17 mouse cellular contexts compared by ENCODE assay signal in the genomic region with DNA sequence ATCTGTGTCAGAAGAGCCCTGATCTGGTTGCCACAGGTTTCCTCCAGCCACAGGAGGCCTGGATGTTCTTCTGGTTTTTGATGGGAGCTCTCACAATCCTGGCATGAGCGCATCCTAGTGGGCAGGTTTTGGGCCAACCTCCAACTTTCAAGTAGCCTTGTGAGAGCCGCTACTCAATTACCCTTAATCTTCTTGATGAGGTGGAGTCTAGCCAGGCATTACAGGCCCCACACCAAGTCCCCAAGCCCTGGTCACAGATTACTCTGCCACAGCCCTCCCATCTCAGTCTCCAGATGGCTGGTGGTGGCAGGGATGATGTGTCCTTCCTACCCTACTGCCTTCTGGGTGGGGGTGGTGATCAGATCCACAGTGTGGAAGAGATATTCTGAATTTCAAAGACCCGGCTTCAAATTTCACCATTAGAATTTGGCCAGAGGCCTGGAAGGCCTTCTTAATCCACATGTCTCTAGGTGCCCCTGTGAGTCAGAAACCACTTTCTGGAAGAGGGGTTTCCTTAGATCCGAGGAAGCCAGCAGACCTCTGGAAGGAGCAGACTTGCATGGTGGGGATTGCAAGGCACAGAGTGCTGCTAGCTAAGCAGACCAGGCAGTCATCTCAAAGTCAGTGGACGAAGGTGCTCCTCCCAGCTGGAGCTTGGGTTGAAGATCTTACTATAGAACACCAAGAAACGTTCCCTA. TPM values are rescaled to one million over a fixed set of nuclear protein-coding genes. Genes with fewer than 3 reads are reported as not detected.
DNase-seq lines count a peak whose midpoint lies in the region; ATAC-seq and TF ChIP-seq lines count a peak whose summit lies in the region.
"Had no signal": no experiment of that assay in that cellular context is flagged by ENCODE, and none has a peak within 500 bp of the region (broad histone marks: within the 10 kb centered on the region; RNA-seq: fewer than 3 reads in every experiment).

No protein-coding gene starts in this region.

- ATAC-seq in forebrain, postnatal 0 days, result no peak; the same call in 1 of the 2 replicates
- no peak for ATAC-seq in forebrain, embryonic 12.5 days (ENCODE audit: low FRiP score)
- ATAC-seq in activated CD4-positive, CD25-positive, alpha-beta regulatory T cell, adult 4 months, result no peak
- ATAC-seq: midbrain, embryonic 13.5 days had no signal

- 66% methylated on average over 6 of the region's 6 CpGs for WGBS in forebrain, postnatal 0 days
- WGBS in forebrain, embryonic 12.5 days, result 80% methylated on average over 6 of the region's 6 CpGs

- no peak for TF ChIP-seq POLR2A in brain, embryonic 14.5 days (IDR thresholded peaks at IDR 0.05; ENCODE audit: borderline replicate concordance, extremely low read depth, insufficient read depth, insufficient read length, poor library complexity, severe bottlenecking)

- H3K9me3 ChIP-seq in forebrain, postnatal 0 days (ENCODE audit: low read length), result no peaks in the 10 kb centered on the region
- no peaks in the 10 kb centered on the region for H3K9me3 ChIP-seq in forebrain, embryonic 12.5 days
- H3K9me3 ChIP-seq in E14TG2a.4 (ENCODE audit: low read length), result no peaks in the 10 kb centered on the region
- H3K9me3 ChIP-seq: embryonic facial prominence, embryonic 13.5 days; G1E; limb, embryonic 15.5 days; midbrain, embryonic 13.5 days had no signal

- no peaks in the 10 kb centered on the region for H3K36me3 ChIP-seq in forebrain, postnatal 0 days (ENCODE audit: insufficient read depth)
- no peaks in the 10 kb centered on the region for H3K36me3 ChIP-seq in forebrain, embryonic 12.5 days (replicated peaks)
- H3K36me3 ChIP-seq in E14TG2a.4 (ENCODE audit: insufficient read depth, low read length), result peaks cover 76% of the 10 kb centered on the region
- H3K36me3 ChIP-seq: embryonic facial prominence, embryonic 13.5 days; G1E; limb, embryonic 15.5 days; midbrain, embryonic 13.5 days had no signal

- intact Hi-C loops in left cerebral cortex, postnatal 4 days (cut with DNase I), result no loop called here

- no peak overlapping the region for H3K4me3 ChIP-seq in forebrain, postnatal 0 days (ENCODE audit: low read depth, low read length)
- no peak overlapping the region for H3K4me3 ChIP-seq in forebrain, embryonic 12.5 days (replicated peaks)
- peak overlapping the region; percentile 88 for H3K4me3 ChIP-seq in E14TG2a.4 (replicated peaks; ENCODE audit: low read length)
- H3K4me3 ChIP-seq: embryonic facial prominence, embryonic 13.5 days; limb, embryonic 15.5 days; midbrain, embryonic 13.5 days had no signal

- no peak overlapping the region for H3K9ac ChIP-seq in forebrain, postnatal 0 days
- H3K9ac ChIP-seq in forebrain, embryonic 12.5 days, result no peak overlapping the region
- H3K9ac ChIP-seq: limb, embryonic 15.5 days; midbrain, embryonic 13.5 days had no signal

- no peaks in the 10 kb centered on the region for H3K27me3 ChIP-seq in forebrain, postnatal 0 days (ENCODE audit: insufficient read depth, low read length)
- H3K27me3 ChIP-seq in forebrain, embryonic 12.5 days, result no peaks in the 10 kb centered on the region; the same call in 1 of the 2 replicates
- no peaks in the 10 kb centered on the region for H3K27me3 ChIP-seq in E14TG2a.4 (ENCODE audit: insufficient read depth, low read length)
- H3K27me3 ChIP-seq: embryonic facial prominence, embryonic 13.5 days; limb, embryonic 15.5 days; midbrain, embryonic 13.5 days had no signal

- H3K4me2 ChIP-seq in forebrain, postnatal 0 days (ENCODE audit: low read depth), result no peak overlapping the region
- H3K4me2 ChIP-seq in forebrain, embryonic 12.5 days, result no peak overlapping the region
- H3K4me2 ChIP-seq: embryonic facial prominence, embryonic 13.5 days; limb, embryonic 15.5 days; midbrain, embryonic 13.5 days had no signal

- peak; percentile 40 for DNase-seq in forebrain, postnatal 0 days
- DNase-seq in left cerebral cortex, postnatal 4 days, result peak; percentile 81
- no peak for DNase-seq in left cerebral cortex, adult 8-10 months (ENCODE audit: low spot score in 2 of 2)
- DNase-seq in brain, embryonic 14.5 days (ENCODE audit: low read depth), result peak; percentile 79
- DNase-seq: adrenal gland, postnatal 10 days; cerebellum, adult 2 months; kidney, postnatal 25 days; retina, postnatal 1 day; thymus, postnatal 4 days had no signal

- peaks cover 7% of the 10 kb centered on the region; the same call in 1 of the 2 replicates for H3K4me1 ChIP-seq in forebrain, postnatal 0 days (ENCODE audit: insufficient read depth)
- peaks cover 35% of the 10 kb centered on the region for H3K4me1 ChIP-seq in forebrain, embryonic 12.5 days
- H3K4me1 ChIP-seq in E14TG2a.4 (replicated peaks; ENCODE audit: low read depth, low read length), result peaks cover 63% of the 10 kb centered on the region

- no peak overlapping the region for H3K27ac ChIP-seq in forebrain, postnatal 0 days (ENCODE audit: low read depth, low read length)
- no peak overlapping the region for H3K27ac ChIP-seq in forebrain, embryonic 12.5 days
- H3K27ac ChIP-seq: limb, embryonic 15.5 days had no signal

- TF ChIP-seq CTCF in forebrain, postnatal 0 days (IDR thresholded peaks at IDR 0.05; ENCODE audit: low read depth), result no peak
- no peak for TF ChIP-seq CTCF in E14TG2a.4 (conservative IDR thresholded peaks at IDR 0.05; ENCODE audit: low read length)
- TF ChIP-seq CTCF in brain, embryonic 14.5 days (IDR thresholded peaks at IDR 0.05; ENCODE audit: borderline replicate concordance, extremely low read depth, insufficient read depth, insufficient read length), result no peak

RNA-seq across cellular contexts. Expression of a gene that starts 29.4 kb away (rescaled TPM):
- total RNA-seq in forebrain, postnatal 0 days (2014; rRNA removed), result 65.3 and 71.5 TPM in 2 replicates
- polyA plus RNA-seq in forebrain, postnatal 0 days (2015; fragmentation: Nextera tagmentation; extraction: Ambion mirVana), result 6.0 TPM in 2 replicates
- 4.0 and 4.7 TPM in 2 replicates for polyA plus RNA-seq in forebrain, embryonic 12.5 days (2016; fragmentation: Nextera tagmentation; extraction: Ambion mirVana)
- 10 to 100 TPM; 81.2 to 83.5 TPM for total RNA-seq in left cerebral cortex, postnatal 4 days (2021)
- total RNA-seq in left cerebral cortex, adult 8-10 months (2022), result 100 to 1,000 TPM; 194 to 230 (median 210) TPM
- polyA plus RNA-seq in brain, embryonic 14.5 days (2012; rRNA removed), result 34.7 and 45.2 TPM in 2 replicates
- not detected for polyA plus RNA-seq in activated CD4-positive, CD25-positive, alpha-beta regulatory T cell, adult 4 months (2017; shearing (Covaris generic))
- polyA plus RNA-seq: G1E; liver, embryonic 16.5 days had no signal

Comparison
In these comparisons a context has a peak if more than half of its experiments do, and no peak if none do; other contexts are left out.
1. DNase-seq: peak in forebrain, postnatal 0 days (single experiment), left cerebral cortex, postnatal 4 days (single experiment) and brain, embryonic 14.5 days (single experiment); none in left cerebral cortex, adult 8-10 months (0 of 2).